Mouse (Mus musculus) CH12.LX (cell line): ENCODE data around the gene Atp13a2.

Experiments used
- CTCF ChIP-seq, 2 experiments: IDR thresholded peaks in 1 of 2; conservative IDR thresholded peaks in 1 of 2; 2 replicates each; pipeline ENCODE4 v1.5.1; 2011 to 2012; ENCODE audit warnings: low read depth in 2 of 2, low read length in 2 of 2, improper control_type of control experiment in 1 of 2, inconsistent platforms in 1 of 2, mild to moderate bottlenecking in 1 of 2, moderate library complexity in 1 of 2
- E2F4 ChIP-seq: IDR thresholded peaks from 2 replicates; pipeline ENCODE4 v1.6.1; 2011; ENCODE audit warnings: low read depth, low read length, improper control_type of control experiment; ENCODE audit not compliant: insufficient replicate concordance
- EP300 ChIP-seq: IDR thresholded peaks from 2 replicates; pipeline ENCODE4 v1.6.1; 2011; ENCODE audit warnings: low read length, improper control_type of control experiment
- NELFE ChIP-seq: IDR thresholded peaks from 2 replicates; pipeline ENCODE4 v1.6.1; 2011; ENCODE audit warnings: low read depth, low read length, improper control_type of control experiment
- POLR2A ChIP-seq: IDR thresholded peaks from 2 replicates; pipeline ENCODE4 v1.6.1; 2011; ENCODE audit warnings: low read depth, mild to moderate bottlenecking, improper control_type of control experiment, low read length
- RCOR1 ChIP-seq: conservative IDR thresholded peaks from 2 replicates; pipeline ENCODE4 v1.6.1; 2012; ENCODE audit warnings: low read depth, mild to moderate bottlenecking, inconsistent platforms, low read length, improper control_type of control experiment
- SIN3A ChIP-seq: IDR thresholded peaks from 2 replicates; pipeline ENCODE4 v1.6.1; 2012; ENCODE audit warnings: low read length, improper control_type of control experiment, inconsistent platforms
- USF1 ChIP-seq: IDR thresholded peaks from 2 replicates; pipeline ENCODE4 v1.6.1; 2014; ENCODE audit warnings: low read depth, mild to moderate bottlenecking, inconsistent platforms, low read length, improper control_type of control experiment

- no peak for TF ChIP-seq USF1
- no peak for TF ChIP-seq POLR2A
- no peak for TF ChIP-seq NELFE
- TF ChIP-seq RCOR1: no peak
- no peak for TF ChIP-seq SIN3A
- TF ChIP-seq EP300: no peak
- TF ChIP-seq CTCF (conservative IDR thresholded peaks at IDR 0.05 in 1 of 2, IDR thresholded peaks at IDR 0.05 in 1 of 2; ENCODE audit: low read depth in 2 of 2, low read length in 2 of 2): no peak
- no peak for TF ChIP-seq E2F4
Measured at GRCm38 (mm10) chr4:140993846-140994245, 7.2 kb downstream of the Atp13a2 start.
